Mouse (Mus musculus) thymus, adult 2 months (tissue): ENCODE measurements around the gene Khdc4.

Source experiments
- CTCF ChIP-seq: fragments of 200-500 bp; IDR thresholded peaks from 2 replicates; pipeline ENCODE4 v1.5.1; 2012; ENCODE audit warnings: mild to moderate bottlenecking, control low read depth, low read length, moderate library complexity, borderline replicate concordance; ENCODE audit not compliant: control insufficient read depth, poor library complexity, insufficient read depth; ENCODE audit errors: extremely low read depth
- POLR2A ChIP-seq: fragments of 200-500 bp; IDR thresholded peaks from 2 replicates; pipeline ENCODE4 v1.6.1; 2012; ENCODE audit warnings: mild to moderate bottlenecking, low read length, control low read depth, moderate library complexity; ENCODE audit not compliant: control insufficient read depth, poor library complexity, insufficient read depth; ENCODE audit errors: extremely low read depth

- TF ChIP-seq POLR2A: no peak
- TF ChIP-seq CTCF: no peak
These were observed 54.5 kb downstream of the Khdc4 start for GRCm38 (mm10) chr3:88740147-88740546.
